Mouse (Mus musculus) myocyte (in vitro differentiated cells): Measurements from ENCODE around the gene Shroom3. TPM values are rescaled to one million over a fixed set of nuclear protein-coding genes. Genes with fewer than 3 reads are reported as not detected.

Experiments
- H3K27me3 ChIP-seq: one replicate; pipeline ENCODE4 v1.6.1; 2011; ENCODE audit not compliant: control insufficient read depth, insufficient read depth, insufficient read length
- H3K36me3 ChIP-seq: one replicate; pipeline ENCODE4 v1.6.1; 2011; ENCODE audit not compliant: control insufficient read depth, insufficient read depth
- H3K4me2 ChIP-seq: one replicate; pipeline ENCODE4 v1.6.1; 2011; ENCODE audit warnings: low read depth, control low read depth
- H3K4me3 ChIP-seq: one replicate; pipeline ENCODE4 v1.5.1; 2011; ENCODE audit warnings: mild to moderate bottlenecking, control low read depth, moderate library complexity
- H3K79me2 ChIP-seq: one replicate; pipeline ENCODE4 v1.6.1; 2011; ENCODE audit not compliant: control insufficient read depth, insufficient read depth
- H3ac ChIP-seq: one replicate; pipeline ENCODE4 v1.6.1; 2011; ENCODE audit not compliant: control insufficient read depth, insufficient read length
- CEBPB ChIP-seq: IDR thresholded peaks from 2 replicates; pipeline ENCODE4 v1.6.1; 2011; ENCODE audit warnings: mild to moderate bottlenecking, moderate library complexity; ENCODE audit not compliant: poor library complexity, insufficient read depth, severe bottlenecking
- E2F4 ChIP-seq: IDR thresholded peaks from one replicate; pipeline ENCODE4 v1.6.1; 2011; ENCODE audit warnings: mild to moderate bottlenecking, control low read depth, moderate library complexity; ENCODE audit not compliant: insufficient read depth
- MAX ChIP-seq: IDR thresholded peaks from one replicate; pipeline ENCODE4 v1.6.1; 2011; ENCODE audit warnings: low read depth, mild to moderate bottlenecking, control low read depth
- MYOD1 ChIP-seq, 3 experiments: IDR thresholded peaks; one replicate each; pipeline ENCODE4 v1.6.1; 2011; ENCODE audit warnings: control low read depth in 2 of 3, low read depth in 2 of 3, mild to moderate bottlenecking in 2 of 3, moderate library complexity in 1 of 3; ENCODE audit not compliant: insufficient read length in 2 of 3, control insufficient read depth in 1 of 3
- MYOG ChIP-seq, 3 experiments: IDR thresholded peaks; one replicate each; pipeline ENCODE4 v1.6.1; 2011; ENCODE audit warnings: control low read depth in 2 of 3, low read depth in 2 of 3, mild to moderate bottlenecking in 2 of 3; ENCODE audit not compliant: insufficient read length in 2 of 3, control insufficient read depth in 1 of 3, insufficient read depth in 1 of 3
- POLR2A ChIP-seq: IDR thresholded peaks from one replicate; pipeline ENCODE4 v1.6.1; 2011; ENCODE audit warnings: low read depth, mild to moderate bottlenecking, control low read depth, moderate library complexity; ENCODE audit not compliant: insufficient read length
- POLR2AphosphoS2 ChIP-seq: IDR thresholded peaks from one replicate; pipeline ENCODE4 v1.6.1; 2011; ENCODE audit warnings: low read depth, control low read depth; ENCODE audit not compliant: insufficient read length
- REST ChIP-seq: IDR thresholded peaks from one replicate; pipeline ENCODE4 v1.6.1; 2011; ENCODE audit warnings: mild to moderate bottlenecking, control low read depth, moderate library complexity; ENCODE audit not compliant: insufficient read depth, insufficient read length
- SRF ChIP-seq: IDR thresholded peaks from one replicate; pipeline ENCODE4 v1.6.1; 2011; ENCODE audit warnings: low read depth; ENCODE audit not compliant: control insufficient read depth, insufficient read length
- TCF12 ChIP-seq: IDR thresholded peaks from one replicate; pipeline ENCODE4 v1.6.1; 2011; ENCODE audit warnings: mild to moderate bottlenecking, control low read depth; ENCODE audit not compliant: poor library complexity, insufficient read depth, severe bottlenecking
- TCF3 ChIP-seq: IDR thresholded peaks from one replicate; pipeline ENCODE4 v1.6.1; 2011; ENCODE audit warnings: low read depth, control low read depth; ENCODE audit not compliant: insufficient read length
- USF1 ChIP-seq: IDR thresholded peaks from one replicate; pipeline ENCODE4 v1.6.1; 2011; ENCODE audit warnings: low read depth, mild to moderate bottlenecking, control low read depth, moderate library complexity
- polyA plus RNA-seq: library from polyadenylated mRNA; unstranded; fragments of >200 nt; fragmentation: generic; extraction: Trizol; gene quantifications from one replicate; pipeline ENCODE4 v1.2.1, GENCODE M21; 2012; ENCODE audit warnings: missing spikeins

Gene Shroom3
- polyA plus RNA-seq, 1 experiment: 7.1 TPM

DNA sequence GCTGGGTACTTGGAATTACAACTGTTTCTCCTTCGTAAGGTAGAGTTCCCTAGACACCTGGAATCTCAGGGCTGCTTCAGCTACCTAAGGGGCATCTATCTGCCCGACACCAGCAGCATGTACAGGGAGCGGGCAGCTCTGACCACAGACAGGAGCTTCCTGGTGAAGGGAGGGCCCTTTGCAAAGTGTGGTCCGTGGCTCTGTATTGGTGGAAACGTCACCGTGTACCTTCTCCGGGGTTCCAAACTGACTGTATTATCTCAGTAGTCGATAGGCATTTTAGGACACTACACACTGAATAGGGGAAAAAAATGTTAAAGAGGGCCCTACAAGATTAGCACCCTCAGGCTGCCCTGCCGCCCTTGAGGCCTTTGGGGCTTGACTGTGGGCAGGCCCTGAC is 221.9 kb downstream of the Shroom3 start:
- Histone ChIP-seq H3K79me2 (no peaks in the 10 kb centered on the region), H3ac (no peak overlapping the region), H3K27me3 (peaks cover 3% of the 10 kb centered on the region), H3K4me2 (no peak overlapping the region), H3K4me3 (no peak overlapping the region), H3K36me3 (no peaks in the 10 kb centered on the region)
- no peak for TF ChIP-seq TCF12
- no peak for TF ChIP-seq REST
- no peak for TF ChIP-seq MYOG (IDR thresholded peaks at IDR 0.05; ENCODE audit: control insufficient read depth in 1 of 3, insufficient read depth in 1 of 3, insufficient read length in 2 of 3, low read depth in 2 of 3)
- no peak for TF ChIP-seq SRF
- TF ChIP-seq MAX: no peak
- TF ChIP-seq CEBPB: no peak
- TF ChIP-seq TCF3: no peak
- no peak for TF ChIP-seq USF1
- no peak for TF ChIP-seq E2F4
- no peak for TF ChIP-seq POLR2AphosphoS2

- H3K36me3 ChIP-seq: no peaks in the 10 kb centered on the region
- H3ac ChIP-seq: no peak overlapping the region
- H3K4me3 ChIP-seq: no peak overlapping the region
- H3K79me2 ChIP-seq: no peaks in the 10 kb centered on the region
- no peaks in the 10 kb centered on the region for H3K27me3 ChIP-seq
- H3K4me2 ChIP-seq: no peak overlapping the region
- TF ChIP-seq TCF3 (no peak), MYOD1 (IDR thresholded peaks at IDR 0.05; ENCODE audit: control insufficient read depth in 1 of 3, insufficient read length in 2 of 3, low read depth in 2 of 3) (no peak), SRF (no peak), POLR2A (no peak), TCF12 (no peak), MYOG (IDR thresholded peaks at IDR 0.05; ENCODE audit: control insufficient read depth in 1 of 3, insufficient read depth in 1 of 3, insufficient read length in 2 of 3, low read depth in 2 of 3) (no peak), MAX (no peak), CEBPB (no peak), REST (no peak), USF1 (no peak), POLR2AphosphoS2 (no peak), E2F4 (no peak)
Observed at GRCm38 (mm10) chr5:92905594-92906008, 222.4 kb downstream of the Shroom3 start.

DNA sequence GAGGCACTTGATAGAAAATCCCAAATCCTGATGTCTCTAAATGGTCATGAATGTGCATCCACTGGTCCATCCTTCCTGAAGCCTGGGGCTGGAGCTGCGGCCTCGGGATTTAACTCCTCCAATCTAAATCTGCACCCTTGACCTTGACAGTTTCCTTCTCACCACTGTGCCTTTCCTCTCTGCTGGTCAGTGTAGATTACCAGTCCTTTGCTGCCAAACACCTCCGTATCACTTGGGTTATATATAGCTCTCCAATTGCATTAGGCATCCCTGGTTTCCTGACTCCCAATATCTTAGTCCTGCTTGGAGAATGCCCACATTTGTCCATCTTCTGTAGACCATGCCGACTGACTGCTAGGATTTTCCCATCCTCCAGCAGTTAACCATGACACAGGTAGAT is 225.0 kb downstream of the Shroom3 start:
- Histone ChIP-seq H3K4me3 (no peak overlapping the region), H3ac (no peak overlapping the region), H3K27me3 (no peaks in the 10 kb centered on the region), H3K4me2 (no peak overlapping the region), H3K79me2 (no peaks in the 10 kb centered on the region), H3K36me3 (no peaks in the 10 kb centered on the region)
- TF ChIP-seq POLR2A: no peak
- TF ChIP-seq MYOD1 (IDR thresholded peaks at IDR 0.05; ENCODE audit: control insufficient read depth in 1 of 3, insufficient read length in 2 of 3, low read depth in 2 of 3): no peak
- TF ChIP-seq CEBPB: no peak
- TF ChIP-seq REST: no peak
- TF ChIP-seq TCF3: no peak
- no peak for TF ChIP-seq USF1

DNA sequence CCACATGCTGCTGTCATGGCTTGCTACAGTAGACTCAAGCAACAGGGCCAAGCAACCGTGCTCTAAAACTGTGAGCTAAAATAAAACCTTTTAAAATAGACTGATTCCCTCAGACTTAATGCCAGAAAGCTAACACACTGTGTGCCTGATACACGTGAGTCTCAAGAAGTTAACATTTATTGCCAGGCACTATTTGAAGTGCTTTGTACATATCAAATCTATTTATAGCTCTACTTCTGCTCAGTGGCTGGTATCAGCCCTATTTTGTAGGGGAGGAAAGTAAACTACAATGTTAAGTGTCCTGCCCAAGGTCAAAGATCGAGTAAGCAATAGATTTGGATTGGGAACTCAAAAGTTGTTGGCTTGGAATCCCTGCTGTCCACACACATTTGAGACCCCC is 227.6 kb downstream of the Shroom3 start:
- Histone ChIP-seq H3K27me3 (no peaks in the 10 kb centered on the region), H3K79me2 (no peaks in the 10 kb centered on the region), H3K36me3 (no peaks in the 10 kb centered on the region), H3K4me2 (no peak overlapping the region), H3ac (no peak overlapping the region), H3K4me3 (no peak overlapping the region)
- TF ChIP-seq TCF12: no peak
- TF ChIP-seq MYOD1 (IDR thresholded peaks at IDR 0.05; ENCODE audit: control insufficient read depth in 1 of 3, insufficient read length in 2 of 3, low read depth in 2 of 3): no peak
- TF ChIP-seq CEBPB: no peak
- TF ChIP-seq E2F4: no peak
- no peak for TF ChIP-seq MAX
- TF ChIP-seq POLR2AphosphoS2: no peak
- no peak for TF ChIP-seq REST
- no peak for TF ChIP-seq TCF3
- no peak for TF ChIP-seq POLR2A
- TF ChIP-seq SRF: no peak
- TF ChIP-seq MYOG (IDR thresholded peaks at IDR 0.05; ENCODE audit: control insufficient read depth in 1 of 3, insufficient read depth in 1 of 3, insufficient read length in 2 of 3, low read depth in 2 of 3): no peak
- no peak for TF ChIP-seq USF1

DNA sequence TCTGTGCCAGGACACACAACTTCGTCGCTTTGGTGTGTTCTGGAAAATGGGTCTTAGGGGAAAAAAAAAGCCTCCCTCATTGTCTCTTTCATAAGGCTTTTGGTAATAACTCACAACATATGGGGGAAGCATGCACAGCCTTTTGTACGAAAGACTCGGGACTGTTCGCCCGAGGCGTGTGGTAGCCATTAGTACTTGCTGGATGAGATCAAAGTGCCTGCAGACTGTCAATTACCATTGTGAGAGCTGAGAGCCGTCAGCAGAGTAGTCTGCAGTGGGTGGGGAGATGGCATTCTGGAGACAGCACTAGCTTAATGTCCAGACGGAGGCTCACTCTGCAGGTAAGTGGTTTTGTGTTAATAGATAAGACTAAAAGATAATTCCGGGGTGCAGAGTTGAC is 232.2 kb downstream of the Shroom3 start:
- H3K4me3 ChIP-seq: no peak overlapping the region
- no peak overlapping the region for H3ac ChIP-seq
- H3K79me2 ChIP-seq: no peaks in the 10 kb centered on the region
- no peaks in the 10 kb centered on the region for H3K27me3 ChIP-seq
- no peak overlapping the region for H3K4me2 ChIP-seq
- TF ChIP-seq USF1 (no peak), POLR2AphosphoS2 (no peak), TCF3 (no peak), E2F4 (no peak), POLR2A (no peak), CEBPB (no peak), REST (no peak), TCF12 (no peak), MYOG (IDR thresholded peaks at IDR 0.05; ENCODE audit: control insufficient read depth in 1 of 3, insufficient read depth in 1 of 3, insufficient read length in 2 of 3, low read depth in 2 of 3) (no peak), SRF (no peak)
- no peaks in the 10 kb centered on the region for H3K36me3 ChIP-seq
